Mouse (Mus musculus) kidney, postnatal 14 days (tissue): Measurements from ENCODE around the gene Htr6.

ENCODE experiments used
- DNase-seq: peaks from one replicate; pipeline ENCODE4 v3.0.0; 2022; ENCODE audit warnings: mixed read lengths

Htr6 gene

GRCm38 (mm10) chr4:139086037-139086436 lies 10.7 kb upstream of the Htr6 start:
- DNase-seq, result peak; percentile 88

GRCm38 (mm10) chr4:139085337-139085736 lies 10.0 kb upstream of the Htr6 start:
- DNase-seq, result no peak

- peak; percentile 42 for DNase-seq
Measured at GRCm38 (mm10) chr4:139082790-139083564, 7.6 kb upstream of the Htr6 start.

- DNase-seq, result no peak
Measured at GRCm38 (mm10) chr4:139081270-139081931, 6.0 kb upstream of the Htr6 start.

GRCm38 (mm10) chr4:139080259-139080658 lies 4.9 kb upstream of the Htr6 start:
- no peak for DNase-seq

- DNase-seq, result no peak
Measured at GRCm38 (mm10) chr4:139079439-139079838, 4.1 kb upstream of the Htr6 start.

- peak; percentile 43 for DNase-seq
Measured at GRCm38 (mm10) chr4:139078726-139079125, 3.4 kb upstream of the Htr6 start.

GRCm38 (mm10) chr4:139078313-139078712 lies 2.9 kb upstream of the Htr6 start:
- peak; percentile 52 for DNase-seq

GRCm38 (mm10) chr4:139075915-139076314 lies 545 bp upstream of the Htr6 start:
- DNase-seq, result no peak

GRCm38 (mm10) chr4:139074060-139074459 lies 1.3 kb downstream of the Htr6 start:
- no peak for DNase-seq

GRCm38 (mm10) chr4:139068287-139068686 lies 7.1 kb downstream of the Htr6 start:
- DNase-seq, result no peak

GRCm38 (mm10) chr4:139064831-139065230 lies 10.5 kb downstream of the Htr6 start:
- no peak for DNase-seq

GRCm38 (mm10) chr4:139059569-139059968 lies 15.8 kb downstream of the Htr6 start:
- DNase-seq, result peak; percentile 72

- DNase-seq, result no peak
Measured at GRCm38 (mm10) chr4:139058029-139058428, 17.3 kb downstream of the Htr6 start.

- no peak for DNase-seq
Measured at GRCm38 (mm10) chr4:139057291-139057690, 18.1 kb downstream of the Htr6 start.

GRCm38 (mm10) chr4:139055744-139056143 lies 19.6 kb downstream of the Htr6 start:
- no peak for DNase-seq

- no peak for DNase-seq
Measured at GRCm38 (mm10) chr4:139055336-139055735, 20.0 kb downstream of the Htr6 start.

- no peak for DNase-seq
Measured at GRCm38 (mm10) chr4:139054300-139054923, 21.0 kb downstream of the Htr6 start.

- DNase-seq, result no peak
Measured at GRCm38 (mm10) chr4:139053391-139053790, 22.0 kb downstream of the Htr6 start.

GRCm38 (mm10) chr4:139052796-139053195 lies 22.6 kb downstream of the Htr6 start:
- no peak for DNase-seq

- no peak for DNase-seq
Measured at GRCm38 (mm10) chr4:139048518-139048917, 26.9 kb downstream of the Htr6 start.

GRCm38 (mm10) chr4:139046354-139046753 lies 29.0 kb downstream of the Htr6 start:
- no peak for DNase-seq

- DNase-seq, result no peak
Measured at GRCm38 (mm10) chr4:139044566-139044965, 30.8 kb downstream of the Htr6 start.

GRCm38 (mm10) chr4:139043600-139043999 lies 31.8 kb downstream of the Htr6 start:
- no peak for DNase-seq
